Mouse (Mus musculus) forebrain, postnatal 0 days (tissue): ENCODE data around the gene Zfp472. TPM values are rescaled to one million over a fixed set of nuclear protein-coding genes. Genes with fewer than 3 reads are reported as not detected.

Source experiments
- ATAC-seq: fragments of 200-750 bp; cut with Nextera tagmentation; 2 replicates; pipeline ENCODE4 v1.8.0; 2017; ENCODE audit warnings: mild to moderate bottlenecking, moderate library complexity
- DNase-seq: peaks from one replicate; pipeline ENCODE4 v3.0.0-alpha.2; 2015
- H3K27ac ChIP-seq: fragments of 300-500 bp; sonication (generic); 2 replicates; pipeline ENCODE4 v1.5.1; 2014; ENCODE audit warnings: low read depth, mild to moderate bottlenecking, antibody characterized with exemption, low read length, moderate library complexity, mixed read lengths
- H3K27me3 ChIP-seq: fragments of 300-500 bp; sonication (generic); 2 replicates; pipeline ENCODE4 v1.6.1; 2014; ENCODE audit warnings: mild to moderate bottlenecking, low read length, mixed read lengths; ENCODE audit not compliant: insufficient read depth
- H3K36me3 ChIP-seq: fragments of 300-500 bp; sonication (generic); 2 replicates; pipeline ENCODE4 v1.6.1; 2014; ENCODE audit warnings: mild to moderate bottlenecking, moderate library complexity; ENCODE audit not compliant: insufficient read depth
- H3K4me1 ChIP-seq: fragments of 300-500 bp; sonication (generic); 2 replicates; pipeline ENCODE4 v1.6.1; 2014; ENCODE audit warnings: antibody characterized with exemption; ENCODE audit not compliant: insufficient read depth
- H3K4me2 ChIP-seq: fragments of 300-500 bp; sonication (generic); 2 replicates; pipeline ENCODE4 v1.6.1; 2014; ENCODE audit warnings: low read depth, mild to moderate bottlenecking, moderate library complexity
- H3K4me3 ChIP-seq: fragments of 300-500 bp; sonication (generic); 2 replicates; pipeline ENCODE4 v1.5.1; 2014; ENCODE audit warnings: low read depth, low read length, mixed read lengths
- H3K9ac ChIP-seq: fragments of 300-500 bp; sonication (generic); 2 replicates; pipeline ENCODE4 v1.6.1; 2014; ENCODE audit warnings: mild to moderate bottlenecking
- H3K9me3 ChIP-seq: fragments of 300-500 bp; sonication (generic); 2 replicates; pipeline ENCODE4 v1.6.1; 2016; ENCODE audit warnings: low read length
- CTCF ChIP-seq: sonication (generic); IDR thresholded peaks from 2 replicates; pipeline ENCODE4 v1.5.1; 2016; ENCODE audit warnings: antibody characterized with exemption, control low read depth, low read depth
- WGBS: fragments of 180-500 bp; shearing (Covaris S2); extraction: QIAGEN DNeasy Blood & Tissue Kit; methylation state at CpG from one replicate; pipeline ENCODE4 v1.1.7; 2014; 5-methylcytosine and 5-hydroxymethylcytosine counted together
- polyA plus RNA-seq: library from polyadenylated mRNA; unstranded; fragments of >200 nt; fragmentation: Nextera tagmentation; extraction: Ambion mirVana; gene quantifications from 2 replicates; pipeline ENCODE4 v1.2.1, GENCODE M21; 2015
- total RNA-seq: library from RNA; depleted of rRNA; stranded (reverse); fragments of >200 nt; gene quantifications from 2 replicates; pipeline ENCODE4 v1.2.3, GENCODE M21; 2014

The Zfp472 gene
- total and polyA plus RNA-seq, 2 experiments from 2014 or later, result 6.8 to 6.9 TPM

DNA sequence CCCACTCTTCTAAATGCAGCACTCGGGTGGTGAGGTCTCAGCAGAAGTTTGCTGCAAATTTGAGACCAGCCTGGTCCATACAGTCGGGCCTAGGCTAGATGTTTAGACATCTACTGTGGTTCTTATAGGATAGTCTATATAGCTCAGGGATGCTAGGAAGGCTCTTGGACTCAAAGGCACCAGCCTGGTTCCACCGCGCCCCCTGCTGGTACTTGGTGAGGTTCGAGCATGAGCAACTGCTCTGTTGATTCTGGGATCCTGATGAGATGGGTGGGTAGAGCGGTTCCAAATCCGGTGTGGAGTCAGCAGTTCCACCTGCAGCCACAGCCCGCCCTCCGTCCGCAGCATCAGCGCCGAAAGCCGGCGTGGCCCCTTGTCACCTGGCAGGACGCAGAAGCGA lies 14.2 kb upstream of the Zfp472 start:
- Histone ChIP-seq H3K27me3 (no peaks in the 10 kb centered on the region), H3K4me2 (no peak overlapping the region), H3K9ac (no peak overlapping the region), H3K36me3 (no peaks in the 10 kb centered on the region), H3K4me1 (no peaks in the 10 kb centered on the region), H3K4me3 (no peak overlapping the region), H3K9me3 (no peaks in the 10 kb centered on the region), H3K27ac (no peak overlapping the region)
- DNase-seq (peak; percentile 68), ATAC-seq (no peak)
- peak; percentile 69 for TF ChIP-seq CTCF
- WGBS, result 34% methylated on average over 16 of the region's 16 CpGs

GRCm38 (mm10) chr17:32965253-32965622 lies 376 bp upstream of the Zfp472 start:
- DNase-seq, result no peak
- 0 out of 2 replicates have a peak overlapping the region, but pooled peaks have one; percentile 47 for H3K27ac ChIP-seq
- 1% methylated on average over 14 of the region's 14 CpGs for WGBS
- H3K4me2 ChIP-seq, result peak overlapping the region; percentile 80
- peak overlapping the region; percentile 62 for H3K9ac ChIP-seq
- TF ChIP-seq CTCF, result no peak
- peak overlapping the region; percentile 89 for H3K4me3 ChIP-seq
- no peaks in the 10 kb centered on the region for H3K36me3 ChIP-seq
- H3K4me1 ChIP-seq, result peaks cover 12% of the 10 kb centered on the region
- H3K27me3 ChIP-seq, result no peaks in the 10 kb centered on the region
- peak; percentile 63 for ATAC-seq
- no peaks in the 10 kb centered on the region for H3K9me3 ChIP-seq

GRCm38 (mm10) chr17:32981361-32981760 lies 15.7 kb downstream of the Zfp472 start:
- DNase-seq, result no peak
- Histone ChIP-seq H3K9ac (no peak overlapping the region), H3K36me3 (peaks cover 28% of the 10 kb centered on the region), H3K9me3 (no peaks in the 10 kb centered on the region), H3K4me2 (no peak overlapping the region), H3K27me3 (no peaks in the 10 kb centered on the region), H3K4me3 (no peak overlapping the region), H3K27ac (no peak overlapping the region), H3K4me1 (no peaks in the 10 kb centered on the region)
- no peak for ATAC-seq
- no peak for TF ChIP-seq CTCF
- 73% methylated on average over 4 of the region's 4 CpGs for WGBS

DNA sequence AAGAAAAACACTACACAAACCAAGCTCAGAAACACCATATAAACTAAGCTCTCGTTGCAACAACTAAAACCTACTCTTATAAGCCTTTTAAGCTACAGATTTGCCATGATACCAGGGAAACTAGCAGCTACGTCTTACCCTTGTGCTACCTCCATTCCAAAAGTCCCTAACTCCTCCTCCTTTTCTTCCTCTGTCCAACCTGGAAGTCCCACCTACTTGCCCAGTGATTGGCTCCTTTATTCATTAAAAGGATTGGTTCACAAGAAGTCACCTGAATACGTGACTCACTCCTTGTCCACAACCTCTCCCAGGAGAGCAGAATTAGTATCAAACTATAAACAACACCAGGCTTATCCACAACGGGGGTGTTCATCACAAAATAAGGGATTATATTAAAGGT lies 20.7 kb downstream of the Zfp472 start:
- WGBS, result 71% methylated on average over 4 of the region's 4 CpGs
- no peak for DNase-seq
- TF ChIP-seq CTCF, result no peak
- H3K27ac ChIP-seq, result no peak overlapping the region
- no peak overlapping the region for H3K4me2 ChIP-seq
- no peaks in the 10 kb centered on the region for H3K27me3 ChIP-seq
- no peak for ATAC-seq
- no peak overlapping the region for H3K9ac ChIP-seq
- no peaks in the 10 kb centered on the region for H3K4me1 ChIP-seq
- no peaks in the 10 kb centered on the region for H3K9me3 ChIP-seq
- no peak overlapping the region for H3K4me3 ChIP-seq
- no peaks in the 10 kb centered on the region for H3K36me3 ChIP-seq

GRCm38 (mm10) chr17:32991965-32992698 lies 26.5 kb downstream of the Zfp472 start:
- peak overlapping the region; percentile 83; the same call in 1 of the 2 replicates for H3K9ac ChIP-seq
- H3K27ac ChIP-seq, result peak overlapping the region; percentile 90; the same call in 1 of the 2 replicates

DNA sequence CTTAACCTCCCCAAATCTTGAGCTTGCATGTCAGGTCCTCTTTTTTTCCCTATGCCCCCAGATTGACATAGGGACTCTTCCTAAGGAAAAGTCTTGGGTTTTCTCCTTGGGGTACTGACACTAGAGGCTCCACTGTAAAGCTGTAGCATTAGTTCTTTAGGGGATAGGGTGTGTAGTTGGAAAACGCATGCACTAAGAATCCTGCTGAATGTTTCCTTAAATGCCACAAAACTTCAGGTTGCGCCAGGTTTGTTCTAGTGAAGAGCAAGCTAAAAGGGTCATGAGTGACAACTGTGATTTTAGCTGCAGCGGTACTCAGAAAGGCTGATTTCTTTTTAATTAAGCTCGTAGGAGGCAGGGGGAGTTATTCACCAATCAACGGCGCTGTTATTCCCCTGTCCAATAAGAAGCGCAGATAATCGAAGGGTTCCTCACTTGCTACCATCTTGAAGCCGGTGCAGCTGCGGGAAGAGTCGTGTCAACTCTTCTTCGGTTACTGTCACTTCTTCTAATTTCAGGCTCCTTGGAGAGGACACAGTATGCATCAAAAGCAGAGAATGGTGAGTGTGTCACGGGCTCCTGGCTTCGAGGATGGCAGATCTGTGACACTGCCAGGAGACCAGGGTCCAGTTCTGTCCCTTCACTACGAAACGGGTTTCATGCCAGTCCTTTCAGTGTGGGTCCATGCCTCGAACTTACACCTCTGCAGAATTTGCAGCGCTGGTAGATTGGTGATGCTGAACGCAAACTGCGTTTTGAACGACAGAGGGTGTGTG lies 27.3 kb downstream of the Zfp472 start, which contains the start of gene Zfp952:
Gene Zfp952, plus strand, starts transcription at position 431 of the 776 bp plus-strand sequence.
- peak within 1 kb of the TSS; percentile 90 for H3K27ac ChIP-seq
- TF ChIP-seq CTCF, result peak; percentile 40
- 0 out of 2 replicates have a peak, but pooled peaks cover 4% of the 10 kb centered on the region for H3K9me3 ChIP-seq
- H3K4me2 ChIP-seq, result peak within 1 kb of the TSS; percentile 84
- peak within 1 kb of the TSS; percentile 75 for H3K4me3 ChIP-seq
- H3K27me3 ChIP-seq, result no peaks in the 10 kb centered on the region
- 1% methylated on average over 21 of the region's 21 CpGs for WGBS
- peak; percentile 100 for ATAC-seq
- DNase-seq, result peak; percentile 95
- H3K4me1 ChIP-seq, result peaks cover 6% of the 10 kb centered on the region; the same call in 1 of the 2 replicates
- H3K36me3 ChIP-seq, result peaks cover 7% of the 10 kb centered on the region
- H3K9ac ChIP-seq, result peak within 1 kb of the TSS; percentile 83

More at GRCm38 (mm10) chr17:32991965-32992698, 26.5 kb downstream of the Zfp472 start:
- H3K36me3 ChIP-seq, result peaks cover 7% of the 10 kb centered on the region
- no peaks in the 10 kb centered on the region for H3K27me3 ChIP-seq
- DNase-seq, result no peak
- WGBS, result 62% methylated on average over 12 of the region's 12 CpGs
- 0 out of 2 replicates have a peak, but pooled peaks cover 4% of the 10 kb centered on the region for H3K9me3 ChIP-seq
- peak overlapping the region; percentile 75 for H3K4me3 ChIP-seq
- peak; percentile 25 for TF ChIP-seq CTCF
- ATAC-seq, result no peak
- peak overlapping the region; percentile 84 for H3K4me2 ChIP-seq
- peaks cover 6% of the 10 kb centered on the region; the same call in 1 of the 2 replicates for H3K4me1 ChIP-seq
